Mouse (Mus musculus) kidney, adult 2 months (tissue): ENCODE data around the gene Gm49396.

Experiments used
- CTCF ChIP-seq: fragments of 200-500 bp; conservative IDR thresholded peaks from 2 replicates; pipeline ENCODE4 v1.5.1; 2011; ENCODE audit warnings: low read depth, mild to moderate bottlenecking, control low read depth, low read length, moderate library complexity, mixed read lengths; ENCODE audit not compliant: insufficient read depth, insufficient read length
- POLR2A ChIP-seq: fragments of 200-500 bp; IDR thresholded peaks from one replicate; pipeline ENCODE4 v1.6.1; 2011; ENCODE audit warnings: low read depth, low read length, control low read depth

DNA sequence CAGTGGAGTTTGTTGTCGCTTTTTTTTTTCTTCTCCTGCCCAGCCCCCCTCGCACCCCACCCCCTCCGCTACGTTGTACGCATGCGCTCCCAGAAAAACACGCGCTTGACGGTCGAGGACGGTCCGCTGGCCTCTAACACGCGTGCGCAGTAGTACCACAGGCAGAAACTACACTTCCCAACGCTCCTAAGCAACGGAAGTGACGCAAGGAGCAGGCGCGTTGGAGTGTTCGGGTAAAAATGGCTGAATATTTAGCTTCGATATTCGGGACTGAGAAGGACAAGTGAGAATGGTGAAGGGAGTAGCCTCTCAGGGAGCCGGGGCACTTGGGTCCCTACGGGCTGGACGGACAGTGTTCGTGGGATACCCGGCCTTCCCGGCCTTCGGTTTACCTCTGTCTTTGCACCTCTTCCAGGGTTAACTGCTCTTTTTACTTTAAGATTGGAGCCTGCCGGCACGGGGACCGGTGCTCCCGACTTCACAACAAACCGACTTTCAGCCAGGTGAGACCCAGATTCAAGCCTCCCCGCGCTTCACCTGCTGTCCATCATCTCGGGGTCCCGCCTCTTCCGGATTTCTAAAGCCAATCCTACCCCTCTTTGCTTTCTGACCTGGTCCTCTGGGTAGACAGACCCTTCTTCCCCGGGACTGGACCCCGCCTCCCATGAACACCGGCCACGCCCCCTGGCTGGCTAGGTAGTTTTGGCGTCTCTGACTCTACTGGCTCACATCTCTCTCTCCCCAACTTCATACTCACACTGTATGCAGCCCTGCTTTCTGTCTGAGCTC, at the start of gene Gm49396, which contains the start of the genes U2af1l4 and Psenen:
- TF ChIP-seq POLR2A (no peak), CTCF (no peak)
